Mouse (Mus musculus) T-helper 17 cell (primary cell): ENCODE results near the gene Casz1.

Source experiments
- in situ Hi-C, 2 experiments: fragments of 300-600 bp; cut with MboI, MseI; formaldehyde crosslinking; loops; 1 replicate in 1 of 2; 2 replicates in 1 of 2; pipeline ENCODE4 v1.15.1; 2025; ENCODE audit warnings: high pct_unique_total_duplicates in 2 of 2

The Casz1 gene

DNA sequence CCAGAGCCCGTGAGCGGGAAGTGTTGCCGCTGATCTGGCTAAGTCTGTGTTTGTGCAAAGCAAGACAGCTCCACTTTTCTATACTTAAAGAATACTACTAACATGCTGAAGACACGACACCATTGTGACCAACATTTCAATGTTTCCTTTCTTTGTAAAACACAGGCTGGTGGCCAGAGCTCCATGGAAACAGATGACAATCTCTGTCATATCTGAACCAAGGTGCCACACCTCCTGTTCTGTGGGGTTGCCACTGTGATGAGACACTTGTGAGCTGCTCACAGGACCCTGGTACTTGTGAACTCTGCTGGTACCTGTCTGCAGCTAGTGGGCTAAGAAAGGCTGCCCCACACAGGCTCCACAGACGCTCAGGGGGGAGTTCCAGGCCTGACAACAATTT lies 164.6 kb downstream of the Casz1 start:
- in situ Hi-C loops, result no loop called here

DNA sequence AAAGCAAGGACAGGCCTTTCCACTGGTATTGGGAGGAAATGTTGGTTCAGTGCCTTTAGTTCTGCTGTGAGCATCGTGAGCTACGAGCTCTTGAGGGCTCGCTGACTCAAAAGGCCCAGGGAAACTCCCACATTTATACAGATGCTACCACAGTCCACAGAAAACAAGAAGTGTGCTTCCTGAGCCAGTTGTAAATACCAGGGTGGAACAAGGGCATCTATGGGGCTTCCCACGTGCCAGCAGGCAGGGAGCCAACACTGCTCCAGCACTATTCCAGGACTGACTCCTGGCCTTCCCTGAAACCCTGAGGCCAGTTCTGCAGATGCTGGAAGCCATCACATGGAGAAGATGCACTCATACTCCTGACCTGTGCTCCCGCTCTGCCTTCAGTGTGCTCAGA lies 165.4 kb downstream of the Casz1 start:
- in situ Hi-C loops, result no loop called here

DNA sequence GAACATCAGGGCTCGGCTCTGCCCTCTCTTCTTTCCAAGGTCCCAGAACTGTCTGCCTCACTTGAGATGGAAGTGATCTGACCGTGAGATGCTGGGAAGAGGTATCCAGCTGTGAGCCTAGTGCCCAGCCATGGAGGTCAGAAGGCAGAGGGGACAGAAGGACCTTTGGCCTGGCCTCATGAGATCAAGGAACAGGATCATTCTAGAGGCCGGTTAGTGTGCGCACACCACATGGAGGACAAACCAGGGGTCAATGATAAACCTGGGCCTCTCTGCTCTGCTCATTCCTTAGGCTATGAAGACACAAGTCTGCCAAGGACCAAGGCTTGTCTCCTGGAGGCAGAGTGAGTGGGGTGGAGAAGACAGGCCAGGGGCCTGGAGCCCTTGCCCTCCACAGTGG lies 166.5 kb downstream of the Casz1 start:
- in situ Hi-C loops, result no loop called here

DNA sequence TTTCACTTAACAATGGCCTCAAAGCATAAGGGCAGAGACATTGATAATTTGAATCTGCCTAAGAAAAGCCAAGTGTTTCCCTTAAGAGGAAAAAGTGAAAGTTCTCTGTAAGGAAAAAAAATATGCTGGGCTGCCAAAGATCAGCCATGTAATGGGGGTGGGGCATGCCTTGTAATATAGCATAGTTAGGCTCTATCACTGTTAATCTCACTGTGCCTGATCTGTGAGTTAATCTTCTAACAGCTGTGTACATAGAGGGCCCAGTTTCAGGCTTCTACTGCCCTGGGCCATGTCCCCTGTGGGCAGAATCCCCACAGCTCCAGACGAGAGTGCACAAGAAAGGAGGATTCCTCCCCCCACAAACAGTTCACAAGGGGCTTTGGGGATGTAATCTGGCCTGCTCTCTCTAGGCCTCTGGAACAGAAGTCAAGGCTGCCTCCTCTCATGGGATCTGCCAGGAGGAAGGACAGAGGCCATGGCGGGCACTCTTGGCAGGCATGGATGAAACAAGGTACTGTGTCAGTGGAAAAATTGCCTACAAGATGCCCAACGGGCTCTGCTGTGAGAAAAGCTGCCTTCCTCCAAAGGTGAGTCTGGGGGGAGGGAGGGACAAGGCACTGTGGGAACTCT lies 167.5 kb downstream of the Casz1 start:
- in situ Hi-C loops, result no loop called here

DNA sequence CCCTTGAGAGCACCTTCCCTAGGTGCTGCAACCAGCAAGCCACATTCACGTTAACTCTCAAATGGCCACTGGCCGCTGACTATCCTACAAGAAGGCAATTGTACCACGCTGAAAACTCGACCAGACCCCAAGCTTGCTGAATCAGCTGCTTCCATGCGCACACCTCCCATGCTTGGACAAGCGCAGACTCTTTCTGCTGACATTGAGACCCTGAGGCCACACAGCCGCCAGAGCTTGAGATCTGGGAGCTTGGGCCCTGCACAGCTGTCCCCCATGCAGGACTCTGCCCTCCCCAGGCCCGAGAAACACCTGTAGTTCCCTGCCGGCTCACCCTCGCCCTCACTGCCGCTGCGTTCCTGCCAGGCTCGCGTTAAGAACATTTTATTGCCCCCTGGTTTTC lies 168.5 kb downstream of the Casz1 start:
- in situ Hi-C loops, result no loop called here

DNA sequence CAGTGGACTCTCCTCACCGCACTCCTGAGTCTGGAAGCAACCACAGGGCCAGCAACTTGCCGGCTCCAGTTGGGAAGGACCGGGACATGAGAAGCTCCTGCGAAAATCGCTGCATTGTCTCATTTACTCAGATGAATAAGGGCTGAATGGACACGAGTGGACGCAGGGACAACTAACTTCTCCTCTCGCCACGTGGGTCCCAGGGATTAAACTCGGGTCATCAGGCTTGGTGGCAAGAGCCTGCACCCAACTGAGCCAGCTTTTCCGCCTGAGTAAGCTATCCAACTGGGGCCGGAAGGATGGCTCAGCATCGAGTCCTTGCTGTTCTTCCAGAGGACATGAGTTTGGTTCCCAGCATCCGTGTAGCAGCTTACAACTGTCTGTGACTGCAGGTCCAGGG lies 169.2 kb downstream of the Casz1 start:
- in situ Hi-C loops, result no loop called here

DNA sequence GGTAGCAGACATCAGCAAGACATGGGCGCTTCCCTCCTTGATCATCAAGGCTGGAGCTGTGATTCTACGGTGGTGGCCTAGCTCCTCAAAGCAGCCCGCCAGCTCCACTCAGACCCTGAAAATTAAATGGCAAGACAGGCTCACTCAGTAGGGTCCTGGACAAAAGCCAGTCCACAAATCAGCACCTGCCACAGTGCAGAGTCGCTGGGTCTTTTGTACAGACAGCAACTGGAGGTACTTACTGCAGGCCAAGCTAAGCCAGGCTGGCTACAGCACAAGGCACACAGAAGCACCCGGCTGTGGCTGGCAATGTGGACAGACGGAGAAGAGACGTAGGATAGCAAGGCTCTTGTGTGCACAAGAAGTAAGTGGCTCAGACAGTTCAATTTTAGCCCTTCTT lies 170.6 kb downstream of the Casz1 start:
- in situ Hi-C loops, result no loop called here

DNA sequence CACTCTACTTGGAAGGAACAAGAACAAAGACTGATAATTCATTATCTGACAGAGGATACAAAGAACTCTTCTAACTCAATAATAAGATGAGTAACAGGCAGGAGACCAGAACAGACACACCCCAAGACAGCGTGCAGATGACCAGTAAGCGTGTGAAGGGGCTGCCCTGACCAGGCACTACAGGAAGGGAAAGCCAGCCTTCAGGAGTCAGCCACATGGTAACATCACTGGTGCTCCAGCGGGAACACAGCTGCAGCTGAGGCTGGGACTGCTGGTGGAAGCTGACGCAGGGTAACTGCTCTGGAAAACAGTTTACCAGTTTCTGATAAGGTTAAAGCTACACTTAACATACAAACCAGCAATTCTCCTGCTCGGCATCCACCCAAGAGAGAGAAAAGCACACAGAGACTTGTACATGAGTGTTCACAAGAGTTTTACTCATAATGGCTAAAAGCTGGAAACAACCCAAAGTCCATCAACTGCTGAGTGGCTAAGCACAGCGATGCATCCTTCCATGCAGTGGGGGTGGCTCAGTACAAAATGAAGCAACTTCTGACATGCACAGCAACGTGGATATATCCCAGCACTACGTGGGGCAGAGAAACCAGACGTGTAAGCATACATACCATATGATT lies 174.1 kb downstream of the Casz1 start:
- in situ Hi-C loops, result no loop called here

DNA sequence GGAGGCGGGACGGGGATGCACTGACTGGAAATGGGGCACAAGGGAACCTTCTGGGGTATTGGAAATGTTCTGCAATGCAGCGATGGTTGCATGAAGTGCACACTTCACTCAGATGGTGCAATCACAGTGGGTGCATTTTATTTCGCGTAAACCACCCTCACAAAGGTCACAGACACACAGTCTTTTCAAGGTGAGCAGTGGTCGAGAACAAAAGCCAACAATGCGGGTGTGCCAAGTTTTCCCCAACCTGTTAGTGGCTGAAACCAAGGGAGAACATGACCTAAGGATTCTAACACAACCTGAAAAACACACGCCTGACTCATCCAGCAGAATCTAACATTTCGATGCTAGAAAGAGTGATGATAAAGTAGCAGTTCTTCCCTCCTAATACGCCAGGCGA lies 174.7 kb downstream of the Casz1 start:
- in situ Hi-C loops, result no loop called here

DNA sequence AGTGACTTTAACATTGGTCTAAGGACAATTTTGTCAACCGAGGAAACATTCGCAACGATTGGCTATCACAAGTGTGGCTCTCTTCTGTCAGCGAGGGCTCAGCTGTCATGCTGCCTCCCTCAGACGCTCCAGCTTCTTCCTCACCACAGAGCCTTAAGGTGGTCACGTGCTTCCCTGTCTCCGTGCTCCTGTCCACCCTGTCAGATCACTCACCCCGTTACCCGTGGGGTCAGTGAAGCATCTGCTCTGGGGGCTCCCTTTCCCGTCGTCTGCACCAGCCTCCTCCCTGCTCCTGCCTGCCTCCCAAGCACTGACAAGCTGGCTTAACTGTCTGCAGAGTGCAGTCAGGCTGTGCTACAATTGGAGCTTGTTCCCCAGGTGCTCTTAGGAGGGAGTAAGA lies 175.6 kb downstream of the Casz1 start:
- in situ Hi-C loops, result no loop called here

DNA sequence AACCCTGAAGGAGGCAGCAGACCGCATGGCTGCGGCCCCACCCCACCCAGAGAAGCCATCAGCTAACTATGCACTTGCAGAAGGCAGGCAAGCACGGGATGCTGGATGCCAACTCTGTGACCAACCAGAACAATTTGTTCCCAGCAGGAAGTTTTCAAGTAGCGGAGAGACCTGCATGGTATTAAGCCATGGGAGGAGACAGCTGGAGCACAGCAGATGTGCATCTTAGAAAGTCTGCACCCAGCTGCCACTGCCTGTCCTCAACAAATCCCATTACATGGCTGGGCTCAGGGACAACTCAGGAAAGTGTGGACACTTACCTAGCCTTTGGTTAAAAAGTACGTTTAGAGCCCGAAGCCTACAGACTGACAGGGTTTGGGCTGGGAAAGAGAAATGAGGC lies 178.0 kb downstream of the Casz1 start:
- in situ Hi-C loops, result no loop called here

DNA sequence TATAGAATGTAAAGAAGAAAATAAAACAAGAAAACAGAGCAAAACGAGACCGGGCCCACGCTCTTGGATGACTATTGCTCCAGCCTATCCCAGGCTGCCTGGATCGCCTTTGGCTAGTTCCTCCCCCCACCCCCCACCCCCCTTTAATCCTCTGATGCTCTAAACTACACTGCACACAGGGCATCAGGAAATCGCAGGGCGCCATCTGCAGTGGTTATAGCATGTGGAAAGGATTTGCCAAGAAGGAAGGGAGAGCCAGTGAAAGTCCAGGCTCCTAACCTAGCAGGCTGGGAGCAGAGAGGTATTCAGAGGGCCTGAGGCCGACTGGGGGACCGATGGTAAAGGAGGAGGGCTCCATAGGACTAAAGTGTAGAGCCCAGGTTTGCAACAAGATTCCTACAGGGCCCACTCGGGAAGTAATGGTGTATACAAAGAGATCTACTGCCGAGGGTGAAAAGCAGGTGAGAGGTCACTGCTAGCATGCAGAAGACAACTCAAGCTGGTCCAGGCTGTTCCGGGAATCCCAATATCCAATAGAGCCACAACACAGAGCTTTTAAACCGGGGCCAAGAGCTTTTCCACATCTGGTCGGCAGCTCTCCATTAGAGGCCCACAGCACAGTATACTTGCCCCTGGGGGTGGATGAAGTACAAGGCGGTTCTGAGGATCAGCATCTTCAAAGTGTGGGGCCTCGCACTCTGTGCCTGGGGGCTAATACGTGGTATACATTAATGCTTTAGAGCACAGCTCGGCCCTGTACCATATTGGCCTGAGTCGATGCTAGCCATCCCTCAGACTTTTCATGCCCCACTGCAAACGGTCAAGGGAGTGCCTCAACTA lies 180.7 kb downstream of the Casz1 start:
- in situ Hi-C loops, result no loop called here

DNA sequence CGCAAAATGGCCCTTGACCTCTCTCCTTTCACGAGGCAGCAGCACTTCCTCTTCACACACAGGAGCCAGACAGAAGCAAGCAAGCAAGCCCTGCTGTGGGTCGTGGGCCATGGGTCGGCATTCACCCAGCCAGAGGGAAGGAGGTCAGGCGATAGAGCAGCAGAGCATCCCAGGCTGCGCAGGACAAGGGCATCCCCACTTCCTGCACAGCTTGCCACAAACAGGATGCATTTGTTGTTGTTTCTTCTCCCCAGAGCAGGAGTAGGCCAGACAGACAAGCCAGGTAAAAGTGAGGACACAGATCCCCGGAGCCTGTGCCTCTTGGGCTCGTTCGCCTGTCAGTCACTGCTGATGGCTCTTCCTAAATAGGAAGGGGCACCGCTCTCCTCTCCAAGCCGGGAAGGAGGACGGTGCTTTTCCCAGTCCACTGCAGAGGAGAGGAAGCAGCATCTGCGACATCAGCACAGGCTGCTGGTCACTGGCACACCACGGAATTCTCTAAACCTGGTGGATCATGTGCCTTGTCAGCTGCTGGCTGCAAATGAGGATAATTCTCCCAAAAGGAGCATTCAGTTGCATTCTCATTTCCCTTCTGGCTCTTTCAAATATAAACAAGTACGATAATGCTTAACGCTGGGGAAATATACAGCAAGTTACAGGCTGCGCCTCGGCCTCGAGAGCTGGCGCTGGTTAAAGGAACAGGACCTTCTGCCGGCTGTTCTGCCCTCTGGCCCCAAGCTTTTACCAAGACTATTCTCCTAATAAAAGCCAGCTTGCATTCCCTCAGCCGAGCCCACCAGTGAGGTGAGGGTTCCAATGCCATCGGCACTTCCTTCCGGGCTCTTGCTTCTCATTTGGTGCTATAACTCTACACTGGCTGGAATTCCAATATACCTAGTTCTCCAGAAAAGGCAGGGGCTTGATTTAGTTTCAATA lies 181.6 kb downstream of the Casz1 start:
- in situ Hi-C loops, result no loop called here

DNA sequence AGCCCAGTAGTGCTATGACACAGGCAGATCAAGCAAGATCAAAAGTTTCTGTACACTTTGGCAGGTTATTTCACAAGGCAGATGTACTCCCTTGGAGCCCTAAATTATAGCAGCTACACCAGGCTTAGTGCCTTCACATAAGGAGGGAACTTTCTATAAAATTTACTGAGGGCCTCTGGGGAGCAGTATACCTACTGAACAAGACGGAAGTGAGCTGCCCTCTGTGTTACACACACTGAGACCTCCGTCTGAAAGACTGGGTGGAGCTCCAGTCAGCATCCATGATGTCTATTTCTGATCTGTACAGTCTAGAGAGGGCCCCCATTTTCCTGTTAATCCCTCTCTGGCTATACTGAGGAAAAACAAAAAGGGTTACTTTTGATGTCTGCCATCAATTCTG lies 185.8 kb downstream of the Casz1 start:
- in situ Hi-C loops, result no loop called here

DNA sequence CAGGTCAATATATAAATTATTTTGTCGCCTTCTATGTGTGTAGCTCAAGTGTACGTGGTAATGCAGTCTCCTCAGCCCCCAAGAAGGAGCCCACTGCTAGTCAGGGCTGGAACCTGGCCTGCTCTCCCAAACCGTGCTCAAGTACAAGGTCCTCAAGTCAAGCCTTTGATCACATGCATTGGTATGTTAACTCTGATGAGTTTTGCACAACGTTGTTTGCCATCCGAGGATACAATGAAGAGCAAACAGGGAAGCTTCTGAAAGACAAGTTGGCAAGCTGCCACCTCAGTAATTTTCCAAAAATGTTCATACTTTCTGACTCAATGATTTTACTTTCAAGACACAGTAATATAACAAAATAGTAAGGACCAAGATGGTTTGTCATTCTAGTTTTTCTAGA lies 189.7 kb downstream of the Casz1 start:
- in situ Hi-C loops, result no loop called here

DNA sequence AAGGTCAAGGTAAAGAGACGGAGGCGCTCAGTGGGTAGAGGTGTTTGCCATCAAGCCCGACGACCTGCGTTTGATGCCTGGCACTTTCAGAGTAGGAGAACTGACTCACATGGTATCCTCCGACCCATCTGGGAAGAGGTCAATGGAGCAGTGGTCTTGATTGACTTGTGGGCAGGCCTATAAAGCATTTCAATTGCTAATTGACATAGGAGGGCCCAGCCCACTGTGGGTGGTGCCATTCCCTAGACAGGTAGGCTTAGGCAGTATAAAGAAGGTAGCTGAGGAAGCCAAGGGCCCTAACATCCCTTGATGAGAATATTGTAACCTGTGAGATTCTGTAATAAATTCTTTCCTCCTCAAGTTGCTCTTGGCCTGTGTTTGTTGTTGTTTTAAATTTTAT lies 196.5 kb downstream of the Casz1 start:
- in situ Hi-C loops, result no loop called here

DNA sequence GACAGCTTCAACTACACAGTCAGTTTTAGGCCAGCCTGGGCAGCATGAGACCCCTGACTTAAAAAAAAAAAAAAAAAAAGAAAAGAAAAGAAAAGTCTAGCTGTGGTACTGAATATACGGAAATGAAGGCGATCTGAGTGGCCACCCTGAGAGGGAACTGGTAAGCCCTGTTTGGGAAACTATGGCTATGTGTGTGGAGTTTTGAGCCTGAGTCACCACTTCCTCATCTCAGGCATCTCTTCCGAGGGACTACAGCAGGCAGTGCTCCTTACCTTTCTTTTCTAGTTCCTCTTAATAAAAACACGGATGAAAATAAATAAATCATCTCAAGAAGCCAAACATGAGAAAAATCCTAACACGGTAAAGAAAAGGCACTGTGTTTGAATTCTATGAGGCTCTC lies 197.3 kb downstream of the Casz1 start:
- in situ Hi-C loops, result no loop called here

DNA sequence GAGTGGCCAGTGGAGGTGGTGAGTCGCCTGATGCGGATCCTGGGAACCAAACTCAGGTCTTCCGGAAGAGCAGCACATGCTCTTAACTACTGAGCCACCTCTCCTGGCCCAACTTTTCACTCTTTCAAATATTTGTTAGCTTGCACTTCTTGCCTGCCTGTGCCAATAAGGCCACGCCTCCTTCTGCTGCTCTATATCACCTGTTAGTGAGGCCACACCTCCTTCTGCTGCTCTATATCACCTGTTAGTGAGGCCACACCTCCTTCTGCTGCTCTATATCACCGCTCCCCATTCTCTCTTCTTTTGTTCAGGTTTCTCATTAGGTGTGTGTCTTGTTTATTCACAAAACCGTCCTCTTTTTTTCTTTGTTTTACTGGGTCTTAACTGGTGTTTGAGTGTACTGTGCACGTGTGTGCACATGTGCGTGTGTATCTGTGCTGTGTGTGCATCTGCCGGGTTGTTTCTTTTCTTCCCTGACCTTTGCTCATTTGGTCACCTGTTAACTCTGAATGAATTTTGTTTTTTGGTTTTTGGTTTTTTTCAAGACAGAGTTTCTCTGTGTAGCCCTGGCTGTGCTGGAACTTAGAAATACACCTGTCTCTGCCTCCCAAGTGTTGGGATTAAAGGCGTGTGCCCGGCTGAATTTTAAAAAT lies 198.3 kb downstream of the Casz1 start:
- in situ Hi-C loops, result no loop called here
